Mouse (Mus musculus): ENCODE results near the gene Pxylp1. TPM values are rescaled to one million over a fixed set of nuclear protein-coding genes. Genes with fewer than 3 reads are reported as not detected.

The Pxylp1 gene
- total RNA-seq, 2 experiments from 2014 or later: 18.7 to 23.6 TPM

DNA sequence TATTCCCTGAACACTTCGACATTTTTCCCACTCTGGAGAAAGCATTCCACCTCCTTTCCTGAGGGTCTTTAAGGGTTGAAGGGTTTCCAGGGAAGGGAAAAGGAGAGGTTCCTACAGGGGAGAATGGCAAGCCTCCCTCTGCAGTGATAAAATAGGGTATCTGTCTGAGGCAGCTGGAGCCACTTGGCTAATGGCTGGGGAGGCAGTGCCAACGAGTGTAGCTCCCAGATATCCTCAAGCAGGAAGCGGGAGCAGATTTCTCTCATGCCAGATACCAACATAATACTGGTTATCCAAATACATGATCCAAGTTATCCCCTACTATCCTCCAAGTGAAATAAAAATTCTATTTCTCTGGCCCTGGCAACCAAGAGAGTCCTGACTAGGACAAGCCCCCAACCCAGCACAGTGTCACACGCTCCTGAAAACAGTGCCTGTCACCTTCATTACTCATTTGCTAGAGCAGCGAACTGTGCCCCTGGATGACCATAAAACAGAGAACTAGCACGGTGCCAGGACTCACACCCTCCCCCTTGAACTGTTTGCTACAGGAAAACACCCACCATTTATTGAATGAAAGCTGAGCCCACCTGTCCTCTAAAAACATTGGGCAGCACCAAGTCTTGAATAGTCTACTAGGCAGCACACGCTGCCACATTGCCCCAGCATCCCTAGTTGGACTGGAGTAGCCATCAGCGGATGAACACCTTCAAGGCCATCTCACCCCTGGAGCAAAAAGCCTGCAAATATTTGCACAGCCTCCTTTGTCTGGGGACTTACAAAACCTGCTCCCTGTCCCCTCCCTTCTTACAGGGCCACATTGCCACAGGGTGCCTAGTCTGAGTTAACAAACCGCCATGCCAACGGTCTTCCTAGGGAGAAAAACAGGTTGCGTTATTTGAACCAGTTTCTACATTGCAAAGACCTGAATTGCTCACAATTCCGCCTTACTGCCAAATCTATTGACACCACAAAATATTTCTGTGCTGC, 833 bp downstream of the Pxylp1 start:
- no peak for DNase-seq (ENCODE audit: low spot score in 2 of 2)

DNA sequence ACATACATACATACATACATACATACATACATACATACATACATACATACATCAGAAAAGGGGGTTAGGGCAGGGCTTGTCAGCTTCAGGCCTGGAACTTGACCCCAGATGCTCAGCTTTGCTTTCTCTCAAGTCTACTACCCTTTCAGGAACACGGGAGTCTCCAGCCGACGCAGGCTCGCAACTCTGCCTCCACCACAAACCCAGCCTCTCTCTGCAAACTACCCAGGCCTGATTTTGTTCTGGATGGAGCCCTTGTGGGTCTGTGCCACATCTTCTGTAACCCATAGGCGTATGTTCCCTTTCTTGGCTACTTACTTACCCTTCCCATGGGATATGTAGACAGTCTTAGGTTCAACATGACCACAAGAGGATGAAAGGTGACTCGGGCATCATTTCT, 1.7 kb downstream of the Pxylp1 start:
- DNase-seq (ENCODE audit: low spot score in 2 of 2): no peak

DNA sequence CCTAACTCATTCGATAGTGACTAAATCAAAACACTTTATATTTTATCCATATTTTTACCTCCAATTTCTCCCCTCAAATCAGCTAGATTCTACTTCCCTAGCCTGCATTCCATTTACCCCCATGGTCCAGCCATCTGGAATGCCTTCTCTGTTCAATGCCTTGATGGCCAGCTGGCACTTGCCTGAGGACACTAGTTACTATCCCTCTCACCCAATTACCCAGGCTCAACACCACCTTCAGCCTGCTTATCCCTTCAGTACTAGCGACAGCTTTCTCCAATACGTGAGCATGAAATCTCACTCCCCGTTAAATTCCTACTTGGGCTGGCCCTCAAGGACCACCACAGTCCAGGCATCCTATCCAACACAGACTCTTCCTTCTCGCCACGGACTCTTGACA, 2.2 kb downstream of the Pxylp1 start:
- DNase-seq (ENCODE audit: low spot score in 2 of 2): no peak

DNA sequence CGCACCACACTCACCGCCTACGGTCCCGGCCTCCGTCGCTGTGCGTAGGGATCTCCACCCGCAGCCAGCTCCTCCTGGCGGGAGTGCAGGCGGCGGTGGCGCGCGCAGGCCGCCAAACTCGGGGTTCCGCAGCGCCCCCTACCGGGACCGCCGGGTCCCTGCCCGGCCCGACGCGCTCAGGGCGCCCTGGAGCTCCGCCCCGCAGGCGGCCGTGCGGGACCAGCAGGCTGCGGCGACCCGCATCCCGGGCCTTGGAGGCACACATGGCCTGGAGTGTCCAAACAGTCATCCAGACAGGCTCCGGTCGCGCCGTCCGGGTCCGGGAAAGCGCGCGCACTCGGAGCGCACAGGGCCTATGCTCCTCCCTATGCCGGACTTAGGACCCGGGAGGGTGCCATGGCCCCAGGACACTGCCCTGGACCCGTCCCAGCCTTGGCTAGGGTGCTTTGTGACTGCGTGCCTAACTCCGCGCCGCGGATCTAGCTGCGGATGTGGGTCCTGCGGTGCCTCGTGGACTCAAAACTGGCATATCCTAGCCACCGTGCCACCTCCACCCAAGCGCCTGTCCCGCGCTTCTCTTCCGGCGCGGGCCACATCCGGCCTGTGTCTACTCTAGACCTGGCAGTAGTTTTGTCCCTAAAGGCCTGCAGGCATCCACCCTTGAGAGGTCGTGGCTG, 3.0 kb downstream of the Pxylp1 start:
- DNase-seq (ENCODE audit: low spot score in 2 of 2): peak; percentile 82 to 88

DNA sequence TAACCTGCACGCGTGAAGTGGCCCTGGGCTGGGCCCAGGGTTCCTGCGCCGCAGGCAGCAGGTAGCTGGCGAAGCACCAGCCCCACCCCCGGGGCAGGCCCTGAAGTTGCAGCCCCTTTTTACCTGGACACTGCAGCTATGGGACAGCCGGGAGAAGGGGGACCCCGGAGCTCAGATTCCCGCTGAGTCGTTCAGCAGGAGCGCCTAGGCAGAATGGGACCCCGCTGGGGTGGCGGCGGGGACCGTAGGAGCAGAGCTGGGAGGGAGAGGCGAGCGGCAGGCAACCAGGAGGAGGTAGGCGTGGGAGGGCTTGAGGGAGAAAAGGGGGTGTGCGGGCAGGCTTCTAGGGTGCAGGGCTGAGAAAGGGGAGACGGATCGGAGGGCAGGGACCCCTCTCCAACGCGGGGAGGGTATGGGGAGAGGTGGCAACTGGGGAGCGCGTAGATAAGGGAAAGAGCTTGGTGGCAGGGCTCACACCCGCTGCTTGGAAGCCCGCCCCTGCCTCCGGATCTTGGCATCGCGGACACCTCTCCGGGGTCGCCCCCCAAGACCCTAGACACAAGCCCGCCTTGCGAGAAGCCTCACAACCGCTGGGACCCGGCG, 3.6 kb downstream of the Pxylp1 start:
- peak in 1 of 2 experiments; percentile 50 for DNase-seq (ENCODE audit: low spot score in 2 of 2)

DNA sequence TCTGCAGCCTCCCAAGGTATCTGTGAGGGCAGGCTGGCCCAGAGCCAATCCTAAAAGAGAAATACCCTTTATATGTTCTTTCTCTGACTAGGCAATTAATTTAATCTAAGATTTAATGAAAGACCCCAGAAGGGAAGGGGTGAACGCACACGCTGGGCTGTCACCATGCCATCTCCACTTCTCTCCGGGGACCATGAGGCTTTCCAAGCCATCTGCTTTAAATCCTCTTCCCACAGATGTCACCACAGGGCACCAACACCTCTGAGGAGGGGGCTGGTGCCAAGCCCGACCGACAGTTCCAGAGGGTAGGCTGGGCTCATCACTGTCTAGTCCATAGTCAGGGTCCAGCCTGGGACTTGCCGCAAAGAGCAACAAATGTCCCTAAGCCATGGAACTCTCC, 4.5 kb downstream of the Pxylp1 start:
- no peak for DNase-seq (ENCODE audit: low spot score in 2 of 2)

DNA sequence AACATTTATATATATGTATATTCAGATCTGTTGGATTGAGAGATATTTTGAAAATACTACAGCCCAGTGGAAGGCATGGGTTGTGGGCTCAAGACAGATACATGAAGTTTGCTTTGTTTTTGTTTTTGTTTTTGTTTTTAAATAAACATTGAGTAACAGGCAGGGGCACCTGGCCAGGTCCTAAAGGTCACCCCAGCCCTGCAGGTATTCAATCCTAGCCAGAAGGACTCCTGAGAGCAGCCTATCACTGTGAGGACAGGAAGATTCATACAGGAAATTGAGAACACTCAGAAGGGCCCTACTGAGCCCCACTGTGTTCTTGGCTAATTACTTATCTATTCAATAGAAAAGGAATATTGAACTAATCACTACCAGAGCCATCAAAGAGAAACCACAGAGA, 5.0 kb downstream of the Pxylp1 start:
- no peak for DNase-seq (ENCODE audit: low spot score in 2 of 2)

DNA sequence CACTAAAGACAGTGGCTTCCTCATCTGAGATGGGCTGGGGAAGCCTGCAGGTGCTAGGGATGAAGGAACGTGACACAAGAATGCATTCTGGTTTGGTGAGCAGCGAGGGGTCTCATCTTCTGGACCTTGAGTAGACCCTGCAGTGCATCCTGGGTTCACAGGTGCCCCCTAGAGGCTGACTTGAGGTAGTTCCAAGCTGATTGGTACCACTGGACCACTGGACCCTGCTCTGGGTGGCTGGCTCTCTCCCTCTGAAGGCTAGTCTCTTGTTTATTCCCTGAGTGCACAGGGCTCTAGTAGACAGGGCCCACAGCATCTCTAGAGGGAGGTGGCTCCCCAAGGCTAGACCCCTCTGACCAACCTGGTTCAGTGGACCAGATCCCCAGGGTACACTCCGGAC, 6.7 kb downstream of the Pxylp1 start:
- DNase-seq (ENCODE audit: low spot score in 2 of 2): no peak

DNA sequence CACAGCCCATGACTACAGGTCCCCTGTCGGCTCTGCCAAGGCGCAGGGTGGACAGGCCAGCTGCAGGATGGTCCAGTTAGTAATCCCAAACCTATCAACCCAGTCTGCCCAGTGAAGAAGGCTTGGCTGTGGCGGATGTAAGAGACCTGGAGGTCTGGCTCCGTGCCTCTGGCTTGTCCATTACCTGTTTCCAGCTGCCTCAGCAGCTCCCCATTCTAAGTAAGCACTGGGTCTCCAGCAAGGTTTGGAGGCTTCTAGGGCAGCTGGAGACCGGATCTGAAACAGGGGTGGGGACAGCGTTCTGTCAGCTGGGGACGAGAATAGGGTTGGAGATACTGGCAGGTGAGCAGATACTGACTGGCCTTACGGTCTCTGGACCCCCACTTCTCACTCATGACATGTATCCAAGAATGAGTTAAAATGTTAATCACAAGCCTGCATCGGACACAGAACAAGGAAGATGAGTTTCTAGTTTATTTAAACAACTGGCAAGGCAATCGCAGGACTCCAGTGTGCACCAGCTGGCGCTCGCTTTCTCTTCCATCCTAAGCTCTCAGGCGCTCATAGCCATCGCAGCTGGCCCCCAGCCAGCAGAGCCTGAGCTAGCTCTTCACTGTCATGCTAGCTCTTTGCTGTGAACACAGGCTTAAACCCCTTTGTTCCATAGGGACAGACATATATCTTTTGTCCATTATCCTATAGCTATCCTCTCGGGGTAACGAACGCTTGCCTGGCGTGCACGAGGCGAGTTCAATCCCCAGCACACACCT, 9.8 kb downstream of the Pxylp1 start:
- no peak for DNase-seq (ENCODE audit: low spot score in 2 of 2)

DNA sequence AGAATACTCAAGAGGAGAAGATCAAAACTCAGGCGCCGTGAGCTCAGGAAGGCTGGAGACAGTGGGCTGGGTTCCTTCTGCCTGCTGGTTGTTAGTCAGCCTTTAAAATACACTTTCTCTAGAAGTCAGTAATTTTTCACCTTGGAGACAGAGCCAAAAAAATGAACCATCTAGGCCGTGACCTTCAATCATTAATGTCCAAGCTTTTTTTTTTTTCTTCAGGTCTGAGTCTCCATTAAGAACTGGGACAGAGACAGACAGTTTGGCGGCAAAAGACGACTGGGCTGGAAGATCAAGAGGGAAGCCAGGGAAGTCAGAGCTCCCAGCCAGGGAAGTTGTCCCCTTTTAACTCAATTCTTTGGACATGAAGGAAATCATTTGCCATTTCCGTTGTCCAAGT, 10.6 kb downstream of the Pxylp1 start:
- DNase-seq (ENCODE audit: low spot score in 2 of 2): no peak

DNA sequence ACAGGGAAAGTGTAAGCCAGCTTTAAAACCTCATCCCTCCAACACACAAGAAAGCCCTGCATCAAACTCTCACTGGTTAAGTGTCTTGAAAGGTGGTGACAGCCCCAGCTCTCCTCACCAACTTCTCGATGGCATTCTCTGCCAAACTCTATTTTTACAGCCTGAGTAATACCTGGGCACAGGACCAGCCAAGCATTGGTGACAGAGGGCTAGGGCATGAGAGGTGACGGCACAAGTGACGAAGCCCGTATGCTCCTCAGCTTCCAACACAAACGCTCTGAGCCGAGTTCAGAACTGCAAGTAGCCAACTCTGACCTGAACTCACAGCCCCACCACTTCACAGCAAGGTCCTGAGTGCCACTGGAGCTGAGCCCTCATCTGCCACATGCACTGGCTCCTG, 13.4 kb downstream of the Pxylp1 start:
- no peak for DNase-seq (ENCODE audit: low spot score in 2 of 2)

DNA sequence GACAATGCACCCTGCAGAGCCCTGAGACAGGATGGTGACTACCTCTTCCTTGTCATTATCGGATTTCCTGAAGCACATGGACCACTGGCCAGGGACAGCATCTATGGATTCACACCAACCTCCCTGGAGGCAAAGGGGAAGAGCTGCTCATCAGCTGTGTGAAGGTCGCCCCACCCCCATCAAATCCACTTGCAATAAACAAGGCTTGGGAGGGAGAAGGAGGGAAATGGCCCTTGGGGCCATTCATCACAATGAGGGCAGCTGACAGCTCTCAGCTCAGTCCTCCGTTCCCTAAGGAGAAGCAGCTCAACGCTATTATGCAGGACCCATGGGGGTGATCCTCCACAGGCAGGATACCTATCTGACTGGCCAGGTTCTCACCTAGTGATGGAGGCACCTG, 14.0 kb downstream of the Pxylp1 start:
- no peak for DNase-seq (ENCODE audit: low spot score in 2 of 2)

DNA sequence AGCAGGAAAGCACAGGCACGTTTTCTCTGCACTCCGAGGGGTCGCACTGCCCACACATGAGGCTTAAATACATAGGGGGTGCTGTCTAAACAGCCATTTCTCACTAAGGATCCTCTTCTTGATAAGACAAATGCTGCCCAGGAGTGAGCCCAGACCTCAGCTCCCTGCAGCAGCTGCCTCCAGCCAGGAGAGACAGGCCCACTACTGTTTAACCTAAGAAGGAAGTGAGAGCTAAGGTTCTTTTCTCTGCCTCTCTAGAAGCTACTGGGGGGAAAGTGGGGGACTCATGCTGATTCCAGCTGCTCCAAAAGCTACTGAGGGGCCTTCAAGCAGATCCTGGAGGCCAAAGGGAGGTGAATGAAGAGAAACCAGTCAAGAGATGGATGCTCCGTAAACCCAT, 16.8 kb downstream of the Pxylp1 start:
- DNase-seq (ENCODE audit: low spot score in 2 of 2): no peak

DNA sequence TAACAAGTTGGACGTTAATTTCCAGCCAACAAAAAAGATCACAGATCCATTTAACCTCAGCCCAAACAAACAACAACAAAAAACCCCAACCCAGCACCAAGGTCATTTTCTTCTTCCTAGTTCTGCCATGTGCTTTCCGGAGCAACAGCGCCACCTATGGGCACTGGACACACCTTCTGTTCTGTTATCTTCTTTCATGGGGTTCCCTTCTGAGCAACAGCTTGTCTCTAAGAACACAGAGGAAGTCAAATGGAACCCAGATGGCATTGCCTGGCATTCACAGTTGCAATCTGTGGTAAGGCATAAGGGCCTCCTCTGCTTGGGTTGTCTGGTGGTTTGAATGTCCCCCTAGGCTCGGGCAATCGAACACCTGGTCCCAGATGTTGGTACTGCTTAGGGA, 19.4 kb downstream of the Pxylp1 start:
- DNase-seq (ENCODE audit: low spot score in 2 of 2): peak; percentile 76 to 94

DNA sequence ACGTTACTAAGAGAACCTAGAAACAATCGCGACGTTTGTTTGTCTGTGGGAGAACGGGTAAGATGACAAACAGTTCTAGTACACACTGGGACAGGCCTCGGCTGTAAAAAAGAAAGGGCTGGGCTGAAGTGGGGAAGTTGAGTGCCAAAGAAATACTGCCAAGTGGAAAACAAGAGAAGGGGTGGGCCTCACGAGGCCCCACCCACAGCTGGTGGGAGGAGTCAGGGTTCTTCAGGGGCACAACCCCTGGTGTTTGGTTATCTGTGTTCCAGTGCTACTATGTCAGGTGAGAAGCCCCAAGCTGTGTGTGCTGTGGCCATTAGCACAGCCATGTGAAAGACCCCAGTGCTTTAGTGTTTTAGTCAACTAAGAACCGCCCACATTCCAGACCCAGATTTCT, 22.4 kb downstream of the Pxylp1 start:
- peak in 1 of 2 experiments; percentile 38 for DNase-seq (ENCODE audit: low spot score in 2 of 2)

DNA sequence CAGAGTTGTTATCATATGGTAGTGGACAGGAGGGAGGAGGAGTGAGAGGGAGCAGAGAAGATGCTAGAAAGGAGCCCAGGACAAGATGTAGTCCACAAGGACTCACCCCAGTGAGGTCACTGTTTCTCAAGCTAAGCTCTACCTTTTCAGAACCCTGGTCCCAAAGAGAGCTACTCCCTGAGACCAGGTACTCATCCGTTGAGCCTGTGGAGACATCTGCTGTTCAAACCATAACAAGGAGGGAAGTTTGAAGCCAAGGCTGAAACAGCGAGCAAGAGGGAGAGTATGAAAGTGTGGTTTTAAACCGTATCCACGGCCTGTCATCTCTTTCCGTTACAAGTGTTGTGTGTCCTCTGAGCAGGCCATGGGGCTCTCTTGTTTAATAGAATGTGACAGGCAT, 22.9 kb downstream of the Pxylp1 start:
- no peak for DNase-seq (ENCODE audit: low spot score in 2 of 2)

DNA sequence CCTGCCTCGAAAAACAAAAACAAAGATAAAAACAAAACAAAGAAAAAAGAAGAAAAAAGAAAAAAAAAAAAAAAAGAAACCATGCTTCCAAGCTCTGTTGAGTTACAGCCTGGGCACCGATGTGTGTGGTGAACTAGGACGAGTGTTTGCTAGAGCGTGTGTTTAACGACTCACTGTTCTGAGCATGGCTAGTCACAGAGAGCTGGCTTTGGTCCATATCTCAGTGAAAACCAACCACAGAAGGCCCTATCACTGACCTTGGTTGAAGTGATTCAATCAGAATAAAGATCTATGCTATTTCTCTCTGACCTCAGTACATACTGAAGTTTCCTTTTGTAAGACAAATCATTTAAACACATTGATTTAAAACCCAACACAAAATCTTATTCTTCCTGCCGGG, 23.9 kb downstream of the Pxylp1 start:
- DNase-seq (ENCODE audit: low spot score in 2 of 2): no peak

DNA sequence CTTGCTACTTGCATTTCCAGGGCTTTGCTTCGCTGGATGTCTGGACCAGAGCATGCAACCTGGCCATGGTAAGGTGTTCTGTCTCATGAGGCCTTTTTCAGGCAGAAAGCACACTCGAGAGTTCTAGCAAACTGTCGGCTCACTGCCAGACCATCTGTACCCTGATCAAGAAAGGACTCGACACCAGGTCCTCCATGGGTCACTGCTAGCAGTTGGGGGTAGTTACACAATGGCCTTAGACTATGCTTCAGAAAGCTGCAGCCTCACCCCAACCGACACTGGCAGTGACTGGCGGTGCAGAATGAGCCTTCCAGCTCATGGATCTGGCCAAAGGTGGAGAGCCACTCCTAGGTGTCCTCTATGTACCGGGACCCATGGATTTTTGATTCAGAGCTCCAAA, 25.3 kb downstream of the Pxylp1 start:
- no peak for DNase-seq (ENCODE audit: low spot score in 2 of 2)

DNA sequence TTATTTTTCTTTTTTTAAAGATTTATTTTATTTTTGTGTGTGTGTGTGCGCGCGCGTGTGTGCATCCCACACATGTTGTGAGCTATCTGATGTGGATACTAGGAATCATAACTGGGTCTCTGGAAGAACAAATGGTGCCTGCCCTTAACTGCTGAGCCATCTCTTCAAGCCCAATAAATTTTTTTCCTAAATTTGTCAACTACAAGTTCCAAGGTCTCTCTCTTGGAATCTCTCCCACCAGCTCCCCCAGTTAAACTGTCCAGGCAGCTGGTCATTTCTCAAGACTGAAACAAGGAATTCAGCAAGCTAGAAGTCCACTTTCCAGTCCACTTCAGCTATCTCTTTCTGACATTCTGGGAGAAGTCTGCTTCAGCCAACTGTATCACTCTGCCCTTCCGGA, 26.3 kb downstream of the Pxylp1 start:
- DNase-seq (ENCODE audit: low spot score in 2 of 2): no peak

DNA sequence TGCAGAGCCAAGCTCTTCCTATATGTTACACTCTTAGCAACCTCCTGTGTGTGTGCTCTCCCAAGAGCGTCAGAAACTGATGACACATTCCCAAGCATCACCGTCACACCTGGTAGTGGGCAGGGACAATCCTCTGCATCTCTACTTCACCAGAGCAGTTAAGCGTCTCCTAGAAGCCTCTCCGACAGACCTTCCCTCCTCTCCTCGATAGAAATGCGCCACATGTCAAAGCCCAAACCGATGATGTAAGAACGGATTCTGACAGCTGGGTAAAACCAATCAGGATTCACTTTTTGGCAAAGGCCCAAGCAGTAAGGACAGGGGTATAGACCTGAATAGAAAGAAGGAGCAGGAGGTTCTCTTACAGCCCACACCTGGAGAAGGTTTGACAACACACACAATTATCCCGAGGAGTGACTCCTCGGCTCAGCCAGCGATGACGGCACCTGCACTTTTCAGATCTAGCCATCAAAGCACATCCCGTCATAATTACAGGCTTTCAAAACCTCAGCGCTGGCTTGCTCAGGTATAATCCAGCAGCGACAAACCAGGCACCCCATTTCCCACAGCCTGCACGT, 26.9 kb downstream of the Pxylp1 start:
- no peak for DNase-seq (ENCODE audit: low spot score in 2 of 2)

DNA sequence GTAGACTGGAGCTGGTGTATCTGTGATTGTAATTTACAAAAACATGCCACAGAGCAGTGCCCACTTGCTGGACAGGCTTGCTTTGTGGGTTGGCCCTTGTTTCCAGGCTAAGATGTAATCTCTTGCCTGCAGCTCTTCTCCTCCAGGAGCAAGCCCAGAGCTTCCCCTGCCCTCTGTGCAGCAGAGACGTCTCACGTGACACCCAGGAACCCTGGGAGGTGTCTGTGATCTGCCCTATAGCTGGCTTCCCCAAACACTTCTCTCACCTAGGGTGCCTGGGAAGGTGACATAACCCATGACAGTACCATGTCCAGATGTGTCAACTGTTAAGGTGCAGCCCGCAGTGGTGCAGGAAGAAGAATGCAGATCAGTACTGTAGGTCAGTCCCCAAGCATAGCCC, 28.9 kb downstream of the Pxylp1 start:
- no peak for DNase-seq (ENCODE audit: low spot score in 2 of 2)

Measured in layer of hippocampus, adult 18-20 months (tissue).